Mouse (Mus musculus) kidney, postnatal 0 days (tissue): ENCODE data around the gene Abcb11. TPM values are rescaled to one million over a fixed set of nuclear protein-coding genes. Genes with fewer than 3 reads are reported as not detected.

ENCODE experiments used
- ATAC-seq: fragments of 200-750 bp; cut with Nextera tagmentation; replicated peaks from 2 replicates; pipeline ENCODE4 v1.8.0; 2017; ENCODE audit warnings: low read depth, moderate number of reproducible peaks, moderate TSS enrichment, moderate library complexity; ENCODE audit not compliant: low FRiP score
- DNase-seq: peaks from one replicate; pipeline ENCODE4 v3.0.0-alpha.2; 2016; ENCODE audit warnings: low spot score
- H3K27ac ChIP-seq: fragments of 300-500 bp; sonication (generic); 2 replicates; pipeline ENCODE4 v1.5.1; 2014; ENCODE audit warnings: mild to moderate bottlenecking
- H3K27me3 ChIP-seq: fragments of 300-500 bp; sonication (generic); 2 replicates; pipeline ENCODE4 v1.6.1; 2014; ENCODE audit warnings: low read length, mixed read lengths; ENCODE audit not compliant: insufficient read depth
- H3K36me3 ChIP-seq: fragments of 300-500 bp; sonication (generic); 2 replicates; pipeline ENCODE4 v1.6.1; 2014; ENCODE audit warnings: low read length, mixed read lengths; ENCODE audit not compliant: insufficient read depth
- H3K4me1 ChIP-seq: fragments of 300-500 bp; sonication (generic); replicated peaks from 2 replicates; pipeline ENCODE4 v1.6.1; 2014; ENCODE audit warnings: antibody characterized with exemption, low read length, mixed read lengths; ENCODE audit not compliant: insufficient read depth
- H3K4me2 ChIP-seq: fragments of 300-500 bp; sonication (generic); 2 replicates; pipeline ENCODE4 v1.6.1; 2014; ENCODE audit warnings: mild to moderate bottlenecking, low read length, moderate library complexity, mixed read lengths
- H3K4me3 ChIP-seq: fragments of 300-500 bp; sonication (generic); replicated peaks from 2 replicates; pipeline ENCODE4 v1.5.1; 2014; ENCODE audit warnings: low read depth, low read length
- H3K9ac ChIP-seq: fragments of 300-500 bp; sonication (generic); 2 replicates; pipeline ENCODE4 v1.6.1; 2014; ENCODE audit warnings: low read depth, low read length
- H3K9me3 ChIP-seq: fragments of 300-500 bp; sonication (generic); replicated peaks from 2 replicates; pipeline ENCODE4 v1.6.1; 2016; ENCODE audit warnings: low read length, inconsistent platforms, mixed read lengths
- CTCF ChIP-seq: IDR thresholded peaks from 2 replicates; pipeline ENCODE4 v1.5.1; 2016; ENCODE audit warnings: antibody characterized with exemption, low read depth, mild to moderate bottlenecking, moderate library complexity
- WGBS: fragments of 180-500 bp; shearing (Covaris S2); extraction: QIAGEN DNeasy Blood & Tissue Kit; methylation state at CpG from one replicate; pipeline ENCODE4 v1.1.7; 2014; 5-methylcytosine and 5-hydroxymethylcytosine counted together
- polyA plus RNA-seq: library from polyadenylated mRNA; unstranded; fragments of >200 nt; fragmentation: Nextera tagmentation; extraction: Ambion mirVana; gene quantifications from 2 replicates; pipeline ENCODE4 v1.2.1, GENCODE M21; 2015

The Abcb11 gene
- polyA plus RNA-seq, 1 experiment from 2014 or later, result 0.32 TPM

- WGBS, result under 1% methylated on average over 46 of the region's 46 CpGs
- TF ChIP-seq CTCF, result peak; percentile 47
- Histone ChIP-seq H3K4me3 (peak within 1 kb of the TSS; percentile 76), H3K27me3 (no peaks in the 10 kb centered on the region), H3K36me3 (peaks cover 9% of the 10 kb centered on the region; the same call in 1 of the 2 replicates), H3K4me2 (peak within 1 kb of the TSS; percentile 78), H3K9ac (peak within 1 kb of the TSS; percentile 76), H3K27ac (peak within 1 kb of the TSS; percentile 88), H3K9me3 (no peaks in the 10 kb centered on the region), H3K4me1 (no peaks in the 10 kb centered on the region)
- DNase-seq (peak; percentile 99), ATAC-seq (peak; percentile 98)
Observed at GRCm38 (mm10) chr2:69205791-69206351, 136.5 kb downstream of the Abcb11 start, which contains the start of gene Spc25. Gene Spc25 (minus strand): TSS chr2:69206194.

- Histone ChIP-seq H3K9me3 (no peaks in the 10 kb centered on the region), H3K4me2 (peak overlapping the region; percentile 78), H3K27ac (peak overlapping the region; percentile 88), H3K4me1 (no peaks in the 10 kb centered on the region), H3K36me3 (peaks cover 9% of the 10 kb centered on the region; the same call in 1 of the 2 replicates), H3K27me3 (no peaks in the 10 kb centered on the region), H3K9ac (peak overlapping the region; percentile 76), H3K4me3 (peak overlapping the region; percentile 76)
- ATAC-seq (no peak), DNase-seq (peak; percentile 34)
- WGBS, result 10% methylated on average over 6 of the region's 6 CpGs
- no peak for TF ChIP-seq CTCF
Observed at GRCm38 (mm10) chr2:69205185-69205584, 137.2 kb downstream of the Abcb11 start.

GRCm38 (mm10) chr2:69193555-69193954 lies 148.9 kb downstream of the Abcb11 start:
- Histone ChIP-seq H3K9ac (no peak overlapping the region), H3K27ac (no peak overlapping the region), H3K4me1 (no peaks in the 10 kb centered on the region), H3K9me3 (no peaks in the 10 kb centered on the region), H3K4me3 (no peak overlapping the region), H3K36me3 (peaks cover 20% of the 10 kb centered on the region; the same call in 1 of the 2 replicates), H3K4me2 (no peak overlapping the region), H3K27me3 (no peaks in the 10 kb centered on the region)
- ATAC-seq (no peak), DNase-seq (no peak)
- 92% methylated on average over 5 of the region's 5 CpGs for WGBS
- TF ChIP-seq CTCF, result no peak

DNA sequence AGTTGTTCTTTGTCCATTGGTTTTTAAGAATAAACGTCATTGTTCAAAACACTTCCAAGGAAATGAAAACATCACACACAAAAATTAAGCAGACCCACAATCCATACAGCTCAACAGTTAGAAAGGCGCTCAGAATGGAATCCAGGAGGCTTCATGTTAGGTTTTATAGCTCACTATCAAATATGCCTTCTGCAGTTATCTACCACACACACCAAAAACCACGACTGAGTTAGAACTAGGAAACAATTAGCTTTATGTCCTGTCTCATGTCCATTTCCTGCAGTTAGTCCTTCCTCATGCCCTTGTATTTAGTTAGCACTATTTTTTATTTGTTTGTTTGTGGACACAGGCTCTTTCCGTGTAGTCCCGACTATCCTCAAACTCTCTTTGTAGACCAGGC lies 151.4 kb downstream of the Abcb11 start:
- H3K27me3 ChIP-seq, result no peaks in the 10 kb centered on the region
- H3K4me3 ChIP-seq, result no peak overlapping the region
- no peak for TF ChIP-seq CTCF
- no peaks in the 10 kb centered on the region for H3K9me3 ChIP-seq
- 81% methylated on average over 5 of the region's 5 CpGs for WGBS
- no peak overlapping the region for H3K9ac ChIP-seq
- H3K27ac ChIP-seq, result no peak overlapping the region
- H3K4me2 ChIP-seq, result no peak overlapping the region
- ATAC-seq (no peak), DNase-seq (no peak)
- H3K36me3 ChIP-seq, result peaks cover 15% of the 10 kb centered on the region; the same call in 1 of the 2 replicates
- H3K4me1 ChIP-seq, result no peaks in the 10 kb centered on the region

DNA sequence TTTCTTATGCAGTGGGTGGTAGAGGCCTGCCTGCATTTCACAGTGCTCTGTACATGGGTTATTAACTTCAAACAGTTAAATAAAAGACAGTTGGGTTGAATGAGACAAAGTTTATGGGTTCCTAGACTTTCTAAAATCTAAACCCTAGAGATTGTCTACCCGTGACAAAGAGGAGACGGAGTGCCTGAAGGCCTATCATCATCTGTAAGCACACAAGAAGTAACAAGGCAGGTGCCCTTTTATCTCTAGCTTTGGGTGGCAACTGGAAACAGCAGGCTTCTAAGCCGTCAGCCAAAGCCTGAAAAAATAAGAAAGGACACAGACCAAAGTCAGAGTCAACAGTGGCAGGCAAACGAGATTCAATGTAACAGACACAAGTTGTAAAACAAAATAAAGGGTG lies 153.2 kb downstream of the Abcb11 start:
- H3K9ac ChIP-seq, result no peak overlapping the region
- no peak overlapping the region for H3K4me2 ChIP-seq
- no peak overlapping the region for H3K27ac ChIP-seq
- DNase-seq (no peak), ATAC-seq (no peak)
- TF ChIP-seq CTCF, result no peak
- no peak overlapping the region for H3K4me3 ChIP-seq
- peaks cover 12% of the 10 kb centered on the region; the same call in 1 of the 2 replicates for H3K36me3 ChIP-seq
- H3K4me1 ChIP-seq, result no peaks in the 10 kb centered on the region
- 56% methylated on average over 4 of the region's 4 CpGs for WGBS
- no peaks in the 10 kb centered on the region for H3K27me3 ChIP-seq
- no peaks in the 10 kb centered on the region for H3K9me3 ChIP-seq

DNA sequence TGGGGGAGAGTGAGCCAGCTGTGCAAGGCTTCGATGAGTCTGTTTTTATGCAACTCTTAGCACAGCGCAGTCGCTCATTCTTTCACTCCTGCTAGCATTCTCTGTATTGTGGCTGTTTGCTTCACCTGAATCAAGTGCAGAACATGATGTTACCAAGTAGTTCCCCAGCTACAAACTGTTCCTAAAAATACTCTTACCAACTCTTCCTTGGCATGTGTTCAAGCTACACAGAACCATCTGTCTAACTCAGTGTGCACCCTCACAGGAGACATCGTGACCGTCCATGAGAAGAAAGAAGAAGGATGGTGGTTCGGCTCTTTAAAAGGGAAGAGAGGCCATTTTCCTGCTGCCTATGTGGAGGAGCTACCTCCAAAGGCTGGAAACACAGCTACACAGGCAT lies 153.7 kb downstream of the Abcb11 start:
- Histone ChIP-seq H3K27ac (no peak overlapping the region), H3K27me3 (no peaks in the 10 kb centered on the region), H3K4me3 (no peak overlapping the region), H3K36me3 (peaks cover 8% of the 10 kb centered on the region; the same call in 1 of the 2 replicates), H3K9ac (no peak overlapping the region), H3K4me2 (no peak overlapping the region), H3K4me1 (no peaks in the 10 kb centered on the region), H3K9me3 (no peaks in the 10 kb centered on the region)
- WGBS, result 82% methylated on average over 6 of the region's 6 CpGs
- no peak for DNase-seq
- TF ChIP-seq CTCF, result no peak
- ATAC-seq, result no peak

Other genes starting within 250 kb of the Abcb11 start
- gene Nostrin, start 206.8 kb downstream of the Abcb11 start, polyA plus RNA-seq, result 9.8 and 10.3 TPM in 2 replicates
- 165 and 184 TPM in 2 replicates for gene Spc25, start 136.4 kb downstream of the Abcb11 start, polyA plus RNA-seq
- gene G6pc2, start 131.5 kb downstream of the Abcb11 start, polyA plus RNA-seq, result 4.4 and 4.8 TPM in 2 replicates
- 0.03 TPM in 1 of 2 replicates, not detected in the other for gene Dhrs9, start 37.8 kb upstream of the Abcb11 start, polyA plus RNA-seq
- gene Lrp2, start 243.4 kb upstream of the Abcb11 start, polyA plus RNA-seq, result 37.5 TPM in 2 replicates